Mouse (Mus musculus): Measurements from ENCODE around the gene Iqck.

DNA sequence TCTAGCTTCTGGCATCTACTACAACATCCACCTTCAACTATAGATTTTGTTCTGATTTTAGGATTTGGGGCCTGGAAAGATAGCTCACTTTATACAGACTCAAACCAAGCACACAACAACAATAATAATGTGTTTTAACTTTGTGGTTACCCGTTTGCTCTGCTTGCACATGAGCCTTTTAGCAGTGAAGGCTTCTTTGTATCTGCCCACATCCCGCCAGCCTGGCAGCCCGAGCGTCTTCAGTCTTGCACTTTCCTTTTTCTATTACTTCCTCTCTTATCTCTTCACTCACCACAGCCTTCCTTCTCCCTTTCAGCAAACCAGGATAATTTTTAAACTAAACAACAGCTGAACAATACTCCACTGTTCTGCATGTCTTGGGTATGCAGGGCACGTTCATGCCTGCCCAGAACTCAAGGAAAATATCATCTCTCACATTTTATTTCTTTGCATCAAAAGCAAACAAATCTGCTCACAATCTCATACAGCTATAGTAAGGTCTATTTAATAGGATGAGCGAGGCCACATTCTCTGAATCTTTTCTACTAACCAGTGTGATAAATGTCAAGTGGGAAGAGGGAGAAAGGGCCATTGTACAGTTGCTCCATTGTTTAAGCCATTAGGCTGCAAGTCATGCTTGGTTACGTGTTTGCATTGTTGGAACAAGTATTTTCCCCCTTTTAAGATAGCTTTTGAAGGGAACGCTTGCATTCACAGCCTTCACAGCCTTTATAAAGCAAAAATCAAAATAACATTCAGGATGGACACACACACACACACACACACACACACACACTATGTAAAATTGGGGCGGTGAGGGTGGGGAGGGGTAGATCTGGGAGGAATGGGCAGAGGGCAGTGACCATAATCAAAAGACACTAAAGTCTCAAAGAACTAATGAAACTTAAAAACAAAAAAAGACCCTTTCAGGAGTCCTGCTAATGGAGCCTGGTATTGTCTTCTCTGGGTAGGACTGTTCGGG lies 40.2 kb downstream of the Iqck start:
- TF ChIP-seq CTCF (IDR thresholded peaks at IDR 0.05; ENCODE audit: low read depth) (no peak), EP300 (IDR thresholded peaks at IDR 0.05; ENCODE audit: low read depth) (no peak)

Data from heart, postnatal 0 days (tissue).